Mouse (Mus musculus): ENCODE data around the gene Dctn1.

DNA sequence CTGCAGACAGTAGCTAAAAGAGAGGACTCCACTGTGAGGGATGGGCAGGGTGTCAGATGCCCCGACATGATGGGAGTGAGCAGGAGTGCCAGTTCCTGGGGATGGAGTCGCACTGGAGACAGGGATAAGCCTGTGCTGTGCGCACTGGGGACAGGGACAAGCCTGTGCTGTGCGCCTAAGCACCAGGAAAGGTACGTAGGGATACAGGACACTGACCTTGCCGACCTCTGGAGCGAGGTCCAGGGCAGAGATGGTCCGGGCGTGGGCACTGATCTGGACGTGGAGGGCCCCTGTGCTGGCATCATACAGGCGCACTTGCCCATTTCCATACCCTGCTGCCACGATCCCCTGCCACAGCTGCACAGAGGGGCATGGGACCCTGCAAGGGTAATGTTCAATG lies 12.7 kb upstream of the Dctn1 start:
- TF ChIP-seq CTCF (IDR thresholded peaks at IDR 0.05) (no peak), EP300 (IDR thresholded peaks at IDR 0.05) (no peak)
